18 mouse cellular contexts compared by ENCODE assay signal in genomic region chr11:81590911-81591310, GRCm38 (mm10).
A peak's percentile ranks its signal among the peaks of the same experiment; 100 is the strongest.
DNase-seq lines count a peak whose midpoint lies in the region; ATAC-seq and TF ChIP-seq lines count a peak whose summit lies in the region.
"Had no signal": no experiment of that assay in that cellular context is flagged by ENCODE, and none has a peak within 500 bp of the region (broad histone marks: within the 10 kb centered on the region; RNA-seq: fewer than 3 reads in every experiment).

No protein-coding gene starts in this region.

- H3K36me3 ChIP-seq in hindbrain, postnatal 0 days (ENCODE audit: insufficient read depth, low read length), result no peaks in the 10 kb centered on the region
- H3K36me3 ChIP-seq in hindbrain, embryonic 14.5 days (replicated peaks; ENCODE audit: control insufficient read depth, insufficient read depth), result no peaks in the 10 kb centered on the region
- H3K36me3 ChIP-seq: embryonic facial prominence, embryonic 12.5 days; forebrain, embryonic 15.5 days; intestine, embryonic 15.5 days; limb, embryonic 13.5 days; neural tube, embryonic 12.5 days had no signal

- H3K9ac ChIP-seq in hindbrain, postnatal 0 days (replicated peaks; ENCODE audit: low read length), result no peak overlapping the region
- H3K9ac ChIP-seq in hindbrain, embryonic 14.5 days, result no peak overlapping the region
- H3K9ac ChIP-seq: embryonic facial prominence, embryonic 12.5 days; forebrain, embryonic 15.5 days; intestine, embryonic 15.5 days; limb, embryonic 13.5 days; neural tube, embryonic 12.5 days had no signal

- H3K27ac ChIP-seq in hindbrain, postnatal 0 days, result no peak overlapping the region
- no peak overlapping the region for H3K27ac ChIP-seq in hindbrain, embryonic 14.5 days
- H3K27ac ChIP-seq: embryonic facial prominence, embryonic 12.5 days; forebrain, embryonic 15.5 days; intestine, embryonic 15.5 days; limb, embryonic 13.5 days; neural tube, embryonic 12.5 days had no signal

- H3K4me1 ChIP-seq in hindbrain, postnatal 0 days (ENCODE audit: insufficient read depth, low read length), result no peaks in the 10 kb centered on the region
- 0 out of 2 replicates have a peak, but pooled peaks cover 19% of the 10 kb centered on the region for H3K4me1 ChIP-seq in hindbrain, embryonic 14.5 days (replicated peaks; ENCODE audit: control insufficient read depth, insufficient read depth, low read length)
- H3K4me1 ChIP-seq: intestine, embryonic 15.5 days; limb, embryonic 13.5 days; megakaryocyte, embryonic 14.5 days; neural tube, embryonic 12.5 days had no signal

- H3K27me3 ChIP-seq in hindbrain, postnatal 0 days (ENCODE audit: insufficient read depth, low read length), result no peaks in the 10 kb centered on the region
- no peaks in the 10 kb centered on the region for H3K27me3 ChIP-seq in hindbrain, embryonic 14.5 days (ENCODE audit: control insufficient read depth, insufficient read depth, low read length)
- H3K27me3 ChIP-seq: embryonic facial prominence, embryonic 12.5 days; forebrain, embryonic 15.5 days; intestine, embryonic 15.5 days; limb, embryonic 13.5 days; megakaryocyte, embryonic 14.5 days; neural tube, embryonic 12.5 days had no signal

- no peak overlapping the region for H3K4me3 ChIP-seq in hindbrain, postnatal 0 days (ENCODE audit: low read length)
- no peak overlapping the region for H3K4me3 ChIP-seq in hindbrain, embryonic 14.5 days (replicated peaks; ENCODE audit: low read length)
- H3K4me3 ChIP-seq: embryonic facial prominence, embryonic 12.5 days; forebrain, embryonic 15.5 days; intestine, embryonic 15.5 days; limb, embryonic 13.5 days; megakaryocyte, embryonic 14.5 days; neural tube, embryonic 12.5 days had no signal

- ATAC-seq in hindbrain, postnatal 0 days, result no peak
- no peak for ATAC-seq in hindbrain, embryonic 14.5 days (ENCODE audit: low FRiP score)
- ATAC-seq: forebrain, embryonic 15.5 days; intestine, embryonic 15.5 days had no signal

- DNase-seq in hindbrain, postnatal 0 days (ENCODE audit: low spot score), result peak; percentile 62
- no peak for DNase-seq in hindbrain, embryonic 14.5 days (ENCODE audit: low spot score)
- DNase-seq in lung, postnatal 10 days, result peak; percentile 9
- DNase-seq in lung, postnatal 14 days, result no peak
- peak; percentile 26 for DNase-seq in R1 (ENCODE audit: low read depth, low spot score)
- DNase-seq in embryo, embryonic 9.5 days (ENCODE audit: extremely low spot score), result peak; percentile 18
- no peak for DNase-seq in B cell, adult 2 months
- DNase-seq in thymus, postnatal 10 days (ENCODE audit: low spot score in 2 of 2), result no peak
- DNase-seq: adrenal gland, adult 2 months; gastrocnemius, postnatal 36 days; layer of hippocampus, adult 9-11 months; right cerebral cortex, adult 18-20 months had no signal

- peak; percentile 60 for TF ChIP-seq CTCF in hindbrain, postnatal 0 days (IDR thresholded peaks at IDR 0.05; ENCODE audit: low read depth)

- no peak overlapping the region for H3K4me2 ChIP-seq in hindbrain, postnatal 0 days (ENCODE audit: low read depth, low read length)
- H3K4me2 ChIP-seq in hindbrain, embryonic 14.5 days (replicated peaks), result no peak overlapping the region
- H3K4me2 ChIP-seq: embryonic facial prominence, embryonic 12.5 days; forebrain, embryonic 15.5 days; intestine, embryonic 15.5 days; limb, embryonic 13.5 days; neural tube, embryonic 12.5 days had no signal

- no peaks in the 10 kb centered on the region for H3K9me3 ChIP-seq in hindbrain, postnatal 0 days (ENCODE audit: low read length)
- H3K9me3 ChIP-seq in hindbrain, embryonic 14.5 days (ENCODE audit: control insufficient read depth, low read length), result no peaks in the 10 kb centered on the region
- H3K9me3 ChIP-seq: embryonic facial prominence, embryonic 12.5 days; forebrain, embryonic 15.5 days; intestine, embryonic 15.5 days; limb, embryonic 13.5 days; megakaryocyte, embryonic 14.5 days; neural tube, embryonic 12.5 days had no signal

- WGBS in hindbrain, postnatal 0 days, result 77% methylated on average over 4 of the region's 4 CpGs
- 76% methylated on average over 4 of the region's 4 CpGs for WGBS in hindbrain, embryonic 14.5 days

Comparison
In these comparisons a context has a peak if more than half of its experiments do, and no peak if none do; other contexts are left out.
1. DNase-seq: peak in hindbrain, postnatal 0 days (single experiment), lung, postnatal 10 days (single experiment), R1 (single experiment) and embryo, embryonic 9.5 days (single experiment); none in hindbrain, embryonic 14.5 days (single experiment), lung, postnatal 14 days (single experiment), B cell, adult 2 months (0 of 2) and thymus, postnatal 10 days (0 of 2).